35 mouse cellular contexts compared by ENCODE assay signal in the genomic region with DNA sequence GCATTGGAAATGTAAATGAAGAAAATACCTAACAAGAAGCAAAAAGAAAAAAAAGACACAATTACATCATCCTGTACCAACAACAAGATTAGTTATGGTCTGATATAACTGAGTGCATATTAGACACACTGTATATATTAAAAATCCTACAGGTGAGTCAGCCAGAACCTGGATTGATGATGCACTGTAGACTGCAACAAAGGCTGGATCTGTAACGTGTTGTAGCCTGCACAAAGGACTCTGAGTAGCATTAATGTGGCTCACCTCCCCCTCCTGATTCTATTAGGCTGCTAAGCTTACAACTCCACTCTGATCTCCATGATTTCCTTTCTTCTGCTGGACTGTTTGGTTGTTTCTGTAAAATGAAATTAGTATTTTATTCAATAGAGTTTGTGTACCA.
"Had no signal": no experiment of that assay in that cellular context is flagged by ENCODE, and none has a peak within 500 bp of the region (broad histone marks: within the 10 kb centered on the region; RNA-seq: fewer than 3 reads in every experiment).

No protein-coding gene starts in this region.

- H3K4me3 ChIP-seq: heart, embryonic 10.5 days; heart, embryonic 12.5 days; heart, embryonic 13.5 days; heart, embryonic 15.5 days; hindbrain, embryonic 10.5 days; hindbrain, embryonic 12.5 days; hindbrain, embryonic 13.5 days; hindbrain, embryonic 15.5 days; intestine, embryonic 15.5 days; kidney, embryonic 15.5 days; layer of hippocampus, adult 2 months had no signal

- ATAC-seq: hindbrain, embryonic 16.5 days; hindbrain, postnatal 0 days; inflammation-experienced regulatory T-cells, adult 6 months; intestine, embryonic 15.5 days; intestine, embryonic 16.5 days; intestine, postnatal 0 days had no signal

- H3K36me3 ChIP-seq: heart, embryonic 10.5 days; heart, embryonic 12.5 days; heart, embryonic 13.5 days; heart, embryonic 15.5 days; hindbrain, embryonic 10.5 days; hindbrain, embryonic 12.5 days; hindbrain, embryonic 13.5 days; hindbrain, embryonic 15.5 days; intestine, embryonic 15.5 days; kidney, embryonic 15.5 days had no signal

- H3K27me3 ChIP-seq: heart, embryonic 12.5 days; heart, embryonic 13.5 days; heart, embryonic 15.5 days; hindbrain, embryonic 12.5 days; hindbrain, embryonic 13.5 days; hindbrain, embryonic 15.5 days; intestine, embryonic 15.5 days; kidney, embryonic 15.5 days had no signal

- H3K9ac ChIP-seq: heart, embryonic 12.5 days; heart, embryonic 13.5 days; heart, embryonic 15.5 days; hindbrain, embryonic 12.5 days; hindbrain, embryonic 13.5 days; hindbrain, embryonic 14.5 days; hindbrain, embryonic 15.5 days; intestine, embryonic 15.5 days; kidney, embryonic 15.5 days had no signal

- DNase-seq: heart, postnatal 10 days; heart, postnatal 14 days; heart, postnatal 36 days; heart, postnatal 4 days; kidney, adult 11 months; kidney, adult 18-20 months; kidney, adult 2 months; kidney, adult 8-10 months; kidney, adult 9 months; kidney, postnatal 10 days; kidney, postnatal 14 days; kidney, postnatal 25 days; kidney, postnatal 36 days; kidney, postnatal 4 days; layer of hippocampus, adult 9-11 months; layer of hippocampus, postnatal 36 days had no signal

- H3K27ac ChIP-seq: heart, embryonic 10.5 days; heart, embryonic 13.5 days; heart, embryonic 15.5 days; hindbrain, embryonic 10.5 days; hindbrain, embryonic 12.5 days; hindbrain, embryonic 13.5 days; hindbrain, embryonic 14.5 days; hindbrain, embryonic 15.5 days; hindbrain, postnatal 0 days; intestine, embryonic 15.5 days; kidney, embryonic 15.5 days; kidney, postnatal 0 days; layer of hippocampus, adult 2 months had no signal

- H3K4me1 ChIP-seq: heart, embryonic 10.5 days; heart, embryonic 12.5 days; heart, embryonic 13.5 days; heart, embryonic 15.5 days; hindbrain, embryonic 10.5 days; hindbrain, embryonic 12.5 days; hindbrain, embryonic 13.5 days; hindbrain, embryonic 15.5 days; intestine, embryonic 15.5 days; kidney, embryonic 15.5 days had no signal

- H3K9me3 ChIP-seq: heart, embryonic 10.5 days; heart, embryonic 12.5 days; heart, embryonic 13.5 days; heart, embryonic 15.5 days; hindbrain, embryonic 10.5 days; hindbrain, embryonic 12.5 days; hindbrain, embryonic 13.5 days; hindbrain, embryonic 15.5 days; intestine, embryonic 15.5 days; kidney, embryonic 15.5 days had no signal

- H3K4me2 ChIP-seq: heart, embryonic 11.5 days; heart, embryonic 12.5 days; heart, embryonic 13.5 days; heart, embryonic 15.5 days; hindbrain, embryonic 12.5 days; hindbrain, embryonic 13.5 days; hindbrain, embryonic 14.5 days; hindbrain, embryonic 15.5 days; intestine, embryonic 15.5 days; kidney, embryonic 15.5 days had no signal
